Mouse (Mus musculus): ENCODE results near the gene Islr.

- peak; percentile 14; the same call in 1 of the 2 replicates for TF ChIP-seq CTCF (IDR thresholded peaks at IDR 0.05; ENCODE audit: borderline replicate concordance, insufficient read depth, low read length)
- no peak for TF ChIP-seq POLR2A (IDR thresholded peaks at IDR 0.05; ENCODE audit: low read depth, low read length)
Observed at GRCm38 (mm10) chr9:58203516-58204447, at the start of gene Islr, which contains the start of gene Islr2.

All from embryonic fibroblast, embryonic 13.5 days (primary cell).